Mouse (Mus musculus): ENCODE results near the gene Tnfrsf25.

Gene Tnfrsf25

GRCm38 (mm10) chr4:152120311-152121182 is 4.8 kb downstream of the Tnfrsf25 start:
- DNase-seq (ENCODE audit: low spot score in 2 of 2): no peak

- no peak for DNase-seq (ENCODE audit: low spot score in 2 of 2)
These were observed 5.4 kb downstream of the Tnfrsf25 start for GRCm38 (mm10) chr4:152121183-152121505.

- DNase-seq (ENCODE audit: low spot score in 2 of 2): no peak
These were observed 8.7 kb downstream of the Tnfrsf25 start for GRCm38 (mm10) chr4:152124361-152124961.

GRCm38 (mm10) chr4:152125161-152126025 is 9.7 kb downstream of the Tnfrsf25 start:
- DNase-seq (ENCODE audit: low spot score in 2 of 2): no peak

- DNase-seq (ENCODE audit: low spot score in 2 of 2): no peak
These were observed 10.5 kb downstream of the Tnfrsf25 start for GRCm38 (mm10) chr4:152126026-152126920.

DNA sequence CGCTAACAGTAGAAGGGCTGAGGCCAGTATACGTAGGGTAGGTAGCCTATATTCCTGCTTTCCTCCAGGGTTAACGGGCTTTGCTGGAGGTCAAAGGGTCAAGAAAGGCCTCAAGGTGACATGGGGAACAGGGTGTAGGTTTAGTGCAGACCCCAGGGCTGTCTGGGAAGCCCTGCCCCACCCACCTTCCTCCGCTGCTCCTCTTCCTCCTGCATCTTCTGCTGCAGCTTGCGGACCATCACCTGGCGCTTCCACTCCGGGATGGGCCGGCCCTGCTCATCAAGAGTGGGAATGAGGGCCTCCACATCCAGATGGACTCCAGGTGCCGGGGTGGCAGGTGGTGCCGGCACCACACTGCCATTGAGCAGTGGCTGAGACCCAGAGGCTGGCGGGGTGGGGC is 12.2 kb downstream of the Tnfrsf25 start:
- DNase-seq (ENCODE audit: low spot score in 2 of 2): no peak

- no peak for DNase-seq (ENCODE audit: low spot score in 2 of 2)
These were observed 13.1 kb downstream of the Tnfrsf25 start for GRCm38 (mm10) chr4:152128784-152129183.

DNA sequence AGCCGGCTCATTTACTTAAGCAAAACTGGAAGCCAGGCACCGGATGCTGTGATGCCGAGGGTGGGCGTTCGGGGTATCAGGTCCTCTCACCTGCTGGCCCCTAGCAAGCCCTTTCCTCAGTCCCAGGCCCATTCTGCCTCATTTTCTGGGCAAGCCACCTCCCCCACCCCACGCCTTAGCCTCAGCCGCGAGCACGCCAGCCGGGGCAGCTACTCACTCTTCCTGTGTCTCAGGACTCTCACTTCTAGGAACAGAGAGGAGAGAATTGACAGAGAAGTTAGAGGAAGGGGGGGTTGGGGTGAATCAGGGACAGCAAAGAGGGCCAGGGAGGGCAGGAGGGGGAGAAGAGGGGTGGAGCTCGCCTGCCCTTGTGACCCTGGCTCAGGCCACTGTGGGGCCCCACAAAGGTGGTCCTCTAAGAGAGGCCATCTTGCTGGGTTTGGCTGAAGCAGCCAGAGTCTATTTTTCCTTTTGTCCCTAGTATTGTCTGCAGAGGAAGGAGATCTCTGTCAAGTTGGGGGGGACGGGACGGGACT is 13.7 kb downstream of the Tnfrsf25 start:
- DNase-seq (ENCODE audit: low spot score in 2 of 2): no peak

- DNase-seq (ENCODE audit: low spot score in 2 of 2): peak in 1 of 2 experiments; percentile 47
These were observed 15.3 kb downstream of the Tnfrsf25 start for GRCm38 (mm10) chr4:152130771-152131653.

- no peak for DNase-seq (ENCODE audit: low spot score in 2 of 2)
These were observed 16.4 kb downstream of the Tnfrsf25 start for GRCm38 (mm10) chr4:152131809-152132771.

DNA sequence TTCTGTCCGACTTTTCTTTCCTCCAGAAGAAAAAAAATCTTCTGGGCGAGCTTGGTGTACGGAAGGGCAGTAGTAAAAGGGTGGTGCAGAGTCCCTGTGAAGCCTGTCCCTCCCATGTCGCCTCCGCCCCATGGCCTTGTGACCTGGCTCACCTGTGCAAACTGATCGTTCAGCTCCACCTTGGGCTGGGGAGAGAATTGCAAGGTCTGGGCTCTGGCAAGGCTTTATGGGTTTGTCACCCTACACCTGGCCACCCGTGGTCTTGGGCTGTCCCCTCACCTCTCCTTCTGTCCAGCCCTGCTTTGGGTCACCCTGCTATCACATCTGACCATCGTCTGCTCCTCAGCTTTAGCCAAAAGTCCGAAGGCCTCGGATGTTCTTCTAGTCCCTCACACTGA is 17.0 kb downstream of the Tnfrsf25 start:
- no peak for DNase-seq (ENCODE audit: low spot score in 2 of 2)

- DNase-seq (ENCODE audit: low spot score in 2 of 2): no peak
These were observed 17.5 kb downstream of the Tnfrsf25 start for GRCm38 (mm10) chr4:152133213-152133612.

DNA sequence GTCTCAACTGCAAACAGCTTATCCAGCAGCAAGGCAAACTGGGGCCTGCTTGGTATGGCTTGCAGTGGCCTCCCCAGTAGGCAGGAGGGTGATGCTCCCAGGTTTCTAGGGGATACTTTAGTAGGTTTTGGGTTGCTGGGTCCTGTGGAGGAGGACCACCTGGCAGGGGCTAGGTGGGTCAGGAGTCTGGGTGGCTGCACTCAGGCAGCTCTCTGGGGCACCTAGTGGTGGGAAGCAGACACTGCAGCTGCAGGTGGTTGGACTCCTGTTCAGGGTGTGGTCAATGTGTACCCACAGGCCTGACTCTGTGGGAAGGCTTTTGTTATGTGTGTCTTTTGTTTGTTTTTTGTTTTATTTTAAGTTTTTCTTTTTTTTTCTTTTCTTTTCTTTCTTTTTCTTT is 18.8 kb downstream of the Tnfrsf25 start:
- DNase-seq (ENCODE audit: low spot score in 2 of 2): no peak

DNA sequence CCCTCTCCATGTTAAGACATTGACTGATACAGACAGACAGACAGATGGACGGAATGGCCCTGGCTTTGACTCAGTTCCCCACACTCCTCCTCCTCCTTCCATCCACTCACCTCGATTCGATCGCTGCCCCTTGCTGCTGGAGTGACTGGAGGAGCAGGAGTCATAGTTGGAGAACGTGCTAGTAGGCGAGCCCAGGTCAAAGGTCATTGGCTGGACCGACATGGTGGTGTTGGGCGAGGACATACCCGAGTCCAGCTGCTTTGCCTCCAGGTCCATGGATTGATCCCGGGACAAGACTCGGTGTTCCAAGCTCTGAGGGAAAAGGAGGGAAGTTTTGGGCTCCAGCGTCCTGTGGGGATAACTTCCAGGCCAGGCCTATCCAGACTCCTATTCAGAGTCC is 19.6 kb downstream of the Tnfrsf25 start:
- no peak for DNase-seq (ENCODE audit: low spot score in 2 of 2)

GRCm38 (mm10) chr4:152136112-152136875 is 20.6 kb downstream of the Tnfrsf25 start:
- DNase-seq (ENCODE audit: low spot score in 2 of 2): no peak

DNA sequence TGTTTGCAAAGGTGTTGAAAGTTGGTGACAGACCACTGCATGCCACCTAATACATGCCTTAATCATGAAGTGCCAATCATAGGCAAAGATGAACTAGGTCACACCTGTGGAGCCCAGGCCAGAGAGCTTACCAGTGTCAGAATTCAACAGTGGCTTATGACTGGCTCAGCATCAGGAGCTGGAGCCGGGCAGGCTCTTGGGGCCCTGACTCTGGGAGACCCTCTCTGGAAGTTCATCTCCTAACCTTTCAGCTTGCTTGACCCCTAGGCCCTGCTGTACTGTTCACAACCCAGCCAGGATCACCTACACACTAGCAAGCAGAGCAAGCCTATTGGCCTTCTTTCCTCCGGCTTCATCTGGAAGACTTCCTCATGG is 21.1 kb downstream of the Tnfrsf25 start:
- no peak for DNase-seq (ENCODE audit: low spot score in 2 of 2)

DNA sequence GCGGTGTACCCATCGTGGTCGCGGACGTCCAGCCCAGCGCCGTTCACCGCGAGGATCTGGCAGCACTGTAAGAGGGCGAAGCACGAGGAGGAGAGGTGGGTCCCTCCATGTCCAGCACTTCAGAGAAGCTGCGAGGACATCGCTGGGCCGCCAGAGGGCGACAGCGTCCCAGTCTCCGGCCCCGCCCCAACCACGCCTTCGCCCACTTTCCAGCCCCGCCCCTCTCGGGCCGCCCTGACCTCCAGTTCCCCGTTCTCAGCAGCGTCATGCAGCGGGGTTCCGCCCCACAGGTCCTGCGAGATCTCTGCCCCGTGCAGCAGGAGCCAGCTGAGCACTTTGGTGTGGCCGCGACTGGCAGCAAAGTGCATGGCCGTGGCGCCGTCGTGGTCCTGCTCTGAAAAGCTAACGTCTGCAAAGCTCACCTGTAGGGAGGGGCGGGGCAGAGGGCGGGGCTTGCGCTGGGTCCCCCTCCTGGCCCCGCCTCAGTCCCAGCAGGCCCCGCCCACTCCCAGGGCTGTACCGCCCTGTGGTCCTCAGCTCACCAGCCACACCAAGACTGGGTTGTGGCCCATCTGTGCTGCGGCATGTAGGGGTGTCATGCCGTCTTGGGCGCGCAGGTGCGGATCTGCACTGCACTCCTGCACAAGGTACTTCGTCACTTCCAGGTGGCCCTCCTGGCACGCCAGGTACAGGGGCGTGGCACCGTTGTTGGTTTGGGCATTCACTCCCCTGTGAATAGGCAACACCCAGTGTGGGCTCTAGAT is 22.9 kb downstream of the Tnfrsf25 start:
- DNase-seq (ENCODE audit: low spot score in 2 of 2): peak; percentile 76 to 81
